ENCODE assay signal across 17 mouse cellular contexts in the genomic region with DNA sequence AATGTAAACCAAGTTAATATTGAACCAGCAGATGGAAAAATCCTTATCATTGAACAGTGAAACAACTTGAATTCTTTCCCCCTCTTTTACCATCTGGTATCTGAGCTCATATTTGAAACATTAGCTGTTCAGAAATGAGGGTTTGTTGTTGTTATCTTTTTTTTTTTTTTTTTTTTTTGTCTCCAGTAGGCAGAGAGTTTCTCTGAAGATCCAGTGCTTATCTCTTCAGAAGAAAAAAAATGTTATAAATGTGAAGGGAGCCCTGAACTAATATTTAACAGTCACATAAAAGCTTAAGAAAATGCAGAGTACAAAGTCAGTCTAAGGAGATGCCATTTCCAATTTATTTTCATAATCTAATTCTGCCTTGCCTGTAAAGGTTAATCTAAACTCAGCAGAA.
DNase-seq lines count a peak whose midpoint lies in the region; TF ChIP-seq lines count a peak whose summit lies in the region.
"Had no signal": no experiment of that assay in that cellular context is flagged by ENCODE, and none has a peak within 500 bp of the region (broad histone marks: within the 10 kb centered on the region; RNA-seq: fewer than 3 reads in every experiment).

No protein-coding gene starts in this region.

- H3K4me3 ChIP-seq in MEL (ENCODE audit: control insufficient read depth in 1 of 2, insufficient read depth in 1 of 2, low read depth in 2 of 2, low read length in 2 of 2): no peak overlapping the region

- H3K27me3 ChIP-seq in MEL (ENCODE audit: control insufficient read depth in 1 of 2, insufficient read depth in 2 of 2, low read length in 2 of 2): no peaks in the 10 kb centered on the region
- H3K27me3 ChIP-seq: CH12.LX, Patski had no signal

- DNase-seq in MEL (ENCODE audit: low read depth, low spot score): peak; percentile 21
- DNase-seq in B cell, adult 2 months: no peak
- DNase-seq: adrenal gland, adult 2 months; adrenal gland, adult 8-10 months; adrenal gland, postnatal 10 days; adrenal gland, postnatal 14 days; adrenal gland, postnatal 25 days; adrenal gland, postnatal 36 days; cerebellum, adult 11 months; cerebellum, adult 11-12 months; cerebellum, adult 18-20 months; cerebellum, adult 2 months; cerebellum, adult 8-10 months; cerebellum, adult 9-10 months had no signal

- no peak overlapping the region for H3K9ac ChIP-seq in MEL (ENCODE audit: control insufficient read depth, low read depth, low read length, poor library complexity, severe bottlenecking)

- no peaks in the 10 kb centered on the region for H3K36me3 ChIP-seq in MEL (ENCODE audit: control insufficient read depth in 1 of 2, insufficient read depth in 2 of 2, low read length in 2 of 2)
- H3K36me3 ChIP-seq: G1E had no signal

- no peak overlapping the region for H3K27ac ChIP-seq in MEL (ENCODE audit: control insufficient read depth, low read depth, low read length)

- no peaks in the 10 kb centered on the region for H3K9me3 ChIP-seq in MEL (replicated peaks; ENCODE audit: insufficient read depth, low read length)
- H3K9me3 ChIP-seq: G1E had no signal

- no peak for TF ChIP-seq POLR2A in MEL (IDR thresholded peaks at IDR 0.05; ENCODE audit: control insufficient read depth in 1 of 2, insufficient read depth in 1 of 2, low read depth in 1 of 2, low read length in 2 of 2, poor library complexity in 1 of 2)

- no peaks in the 10 kb centered on the region for H3K79me2 ChIP-seq in MEL (ENCODE audit: control insufficient read depth, insufficient read depth, low read length, poor library complexity)

- TF ChIP-seq EP300 in MEL (IDR thresholded peaks at IDR 0.05; ENCODE audit: low read depth in 1 of 2, low read length in 2 of 2): peak in 1 of 2 experiments; percentile 16; a peak in 1 of 4 replicates

- no peak for TF ChIP-seq CTCF in MEL (IDR thresholded peaks at IDR 0.05 in 2 of 3, conservative IDR thresholded peaks at IDR 0.05 in 1 of 3; ENCODE audit: control insufficient read depth in 1 of 3, insufficient read depth in 1 of 3, low read depth in 2 of 3, low read length in 3 of 3, poor library complexity in 1 of 3, severe bottlenecking in 1 of 3)

- TF ChIP-seq RAD21 in MEL (IDR thresholded peaks at IDR 0.05; ENCODE audit: low read depth, low read length): no peak

- peaks cover 0 to 2% of the 10 kb centered on the region in 2 experiments; a peak in 1 of 4 replicates for H3K4me1 ChIP-seq in MEL (ENCODE audit: control insufficient read depth in 1 of 2, insufficient read depth in 2 of 2, low read length in 2 of 2)

TF ChIP-seq in MEL, 35 proteins besides CTCF, POLR2A, EP300 and RAD21:
- no peak for TF ChIP-seq CHD2 (IDR thresholded peaks at IDR 0.05; ENCODE audit: low read length)
- no peak for TF ChIP-seq ZC3H11A (IDR thresholded peaks at IDR 0.05; ENCODE audit: low read depth, low read length)
- no peak for TF ChIP-seq USF1 (IDR thresholded peaks at IDR 0.05; ENCODE audit: low read depth, low read length)
- TF ChIP-seq MAX (IDR thresholded peaks at IDR 0.05; ENCODE audit: low read length): no peak
- no peak for TF ChIP-seq POLR2AphosphoS2 (IDR thresholded peaks at IDR 0.05; ENCODE audit: low read length)
- TF ChIP-seq HCFC1 (IDR thresholded peaks at IDR 0.05; ENCODE audit: low read depth, low read length): no peak
- TF ChIP-seq ETS1 (IDR thresholded peaks at IDR 0.05; ENCODE audit: low read depth, low read length): no peak
- no peak for TF ChIP-seq KAT2A (conservative IDR thresholded peaks at IDR 0.05; ENCODE audit: low read depth, low read length)
- TF ChIP-seq JUND (IDR thresholded peaks at IDR 0.05; ENCODE audit: low read depth, low read length): no peak
- peak; percentile 95 for TF ChIP-seq ZNF384 (IDR thresholded peaks at IDR 0.05; ENCODE audit: low read depth, low read length)
- no peak for TF ChIP-seq MAZ (IDR thresholded peaks at IDR 0.05; ENCODE audit: low read depth, low read length)
- TF ChIP-seq POLR2AphosphoS5 (IDR thresholded peaks at IDR 0.05; ENCODE audit: borderline replicate concordance, low read depth, low read length): no peak
- TF ChIP-seq TCF12 (IDR thresholded peaks at IDR 0.05; ENCODE audit: low read depth, low read length): no peak
- TF ChIP-seq GATA1 (IDR thresholded peaks at IDR 0.05; ENCODE audit: low read depth, low read length): peak; percentile 18; the same call in 1 of the 2 replicates
- TF ChIP-seq CHD1 (IDR thresholded peaks at IDR 0.05; ENCODE audit: low read depth, low read length): no peak
- TF ChIP-seq MYC (IDR thresholded peaks at IDR 0.05; ENCODE audit: low read depth, low read length): no peak
- TF ChIP-seq MXI1 (IDR thresholded peaks at IDR 0.05; ENCODE audit: low read depth, low read length): no peak
